In genomic region chr5:139688356-139688755, GRCm38 (mm10) we compare ENCODE assay signal across 11 mouse cellular contexts. TPM values are rescaled to one million over a fixed set of nuclear protein-coding genes. Genes with fewer than 3 reads are reported as not detected.
DNase-seq lines count a peak whose midpoint lies in the region; TF ChIP-seq lines count a peak whose summit lies in the region.
"Had no signal": no experiment of that assay in that cellular context is flagged by ENCODE, and none has a peak within 500 bp of the region (broad histone marks: within the 10 kb centered on the region; RNA-seq: fewer than 3 reads in every experiment).

No protein-coding gene starts in this region.

- DNase-seq in layer of hippocampus, postnatal 10 days (ENCODE audit: low spot score in 2 of 2) = peak; percentile 13 to 30
- DNase-seq in layer of hippocampus, adult 2 months (ENCODE audit: low spot score in 2 of 2) = no peak
- peak; percentile 63 for DNase-seq in brain, embryonic 14.5 days (ENCODE audit: low read depth)
- DNase-seq in cerebellum, adult 11 months = peak; percentile 58
- peak; percentile 86 to 87 for DNase-seq in cerebellum, postnatal 14 days
- no peak for DNase-seq in thymus, postnatal 36 days
- no peak for DNase-seq in ovary, postnatal 10 days (ENCODE audit: low spot score)
- DNase-seq: kidney, adult 8-10 months had no signal

- no peak for TF ChIP-seq POLR2A in brain, embryonic 14.5 days (IDR thresholded peaks at IDR 0.05; ENCODE audit: borderline replicate concordance, extremely low read depth, insufficient read depth, insufficient read length, poor library complexity, severe bottlenecking)

- H3K27ac ChIP-seq in layer of hippocampus, adult 2 months = no peak overlapping the region
- H3K27ac ChIP-seq: heart, embryonic 10.5 days; liver, embryonic 13.5 days; stomach, embryonic 15.5 days had no signal

- TF ChIP-seq CTCF in layer of hippocampus, adult 2 months (conservative IDR thresholded peaks at IDR 0.05) = no peak
- no peak for TF ChIP-seq CTCF in brain, embryonic 14.5 days (IDR thresholded peaks at IDR 0.05; ENCODE audit: borderline replicate concordance, extremely low read depth, insufficient read depth, insufficient read length)

- H3K4me3 ChIP-seq in layer of hippocampus, adult 2 months = no peak overlapping the region
- H3K4me3 ChIP-seq: heart, embryonic 10.5 days; liver, embryonic 13.5 days; stomach, embryonic 15.5 days had no signal

RNA-seq across cellular contexts. Expression of gene Micall2, which starts 47.8 kb away (rescaled TPM):
- total RNA-seq in layer of hippocampus, postnatal 10 days (2021) = 1 to 10 TPM; 3.5 to 4.3 TPM
- total RNA-seq in layer of hippocampus, adult 2 months (2021) = 1 to 10 TPM; 1.4 to 1.6 TPM
- 7.7 and 11.8 TPM in 2 replicates for polyA plus RNA-seq in brain, embryonic 14.5 days (2012; rRNA removed)

Comparison
In these comparisons a context has a peak if more than half of its experiments do, and no peak if none do; other contexts are left out.
1. DNase-seq: peak in layer of hippocampus, postnatal 10 days (2 of 2), brain, embryonic 14.5 days (single experiment), cerebellum, adult 11 months (single experiment) and cerebellum, postnatal 14 days (2 of 2); none in layer of hippocampus, adult 2 months (0 of 2), thymus, postnatal 36 days (0 of 2) and ovary, postnatal 10 days (single experiment).